Mouse (Mus musculus) forebrain, embryonic 14.5 days (tissue): ENCODE data around the gene Mmp21. TPM values are rescaled to one million over a fixed set of nuclear protein-coding genes. Genes with fewer than 3 reads are reported as not detected.
A peak's percentile ranks its signal among the peaks of the same experiment; 100 is the strongest.

Experiments used
- ATAC-seq: fragments of 200-750 bp; cut with Nextera tagmentation; 2 replicates; pipeline ENCODE4 v1.8.0; 2017; ENCODE audit warnings: mild to moderate bottlenecking, moderate library complexity
- DNase-seq: peaks from one replicate; pipeline ENCODE4 v3.0.0-alpha.2; 2015; ENCODE audit warnings: low spot score
- H3K27ac ChIP-seq: fragments of 300-500 bp; sonication (generic); 2 replicates; pipeline ENCODE4 v1.5.1; 2014; ENCODE audit warnings: low read depth, mild to moderate bottlenecking, control low read depth, low read length, moderate library complexity
- H3K27me3 ChIP-seq: fragments of 300-500 bp; sonication (generic); replicated peaks from 2 replicates; pipeline ENCODE4 v1.6.1; 2014; ENCODE audit warnings: low read length, control low read depth, mixed read lengths; ENCODE audit not compliant: control insufficient read depth, insufficient read depth
- H3K36me3 ChIP-seq: fragments of 300-500 bp; sonication (generic); 2 replicates; pipeline ENCODE4 v1.6.1; 2014; ENCODE audit warnings: low read length, control low read depth; ENCODE audit not compliant: control insufficient read depth, insufficient read depth
- H3K4me1 ChIP-seq: fragments of 300-500 bp; sonication (generic); 2 replicates; pipeline ENCODE4 v1.6.1; 2014; ENCODE audit warnings: antibody characterized with exemption, low read length, control low read depth; ENCODE audit not compliant: control insufficient read depth, insufficient read depth
- H3K4me2 ChIP-seq: fragments of 300-500 bp; sonication (generic); 2 replicates; pipeline ENCODE4 v1.6.1; 2014; ENCODE audit warnings: mild to moderate bottlenecking, control low read depth, low read length
- H3K4me3 ChIP-seq: fragments of 300-500 bp; sonication (generic); 2 replicates; pipeline ENCODE4 v1.5.1; 2014; ENCODE audit warnings: low read depth, low read length, control low read depth
- H3K9ac ChIP-seq: fragments of 300-500 bp; sonication (generic); 2 replicates; pipeline ENCODE4 v1.6.1; 2014; ENCODE audit warnings: mild to moderate bottlenecking, low read length, control low read depth, moderate library complexity
- H3K9me3 ChIP-seq: fragments of 300-500 bp; sonication (generic); replicated peaks from 2 replicates; pipeline ENCODE4 v1.6.1; 2016; ENCODE audit warnings: low read length, control low read depth, mixed read lengths; ENCODE audit not compliant: control insufficient read depth
- WGBS: fragments of 180-500 bp; shearing (Covaris S2); extraction: QIAGEN DNeasy Blood & Tissue Kit; methylation state at CpG from one replicate; pipeline ENCODE4 v1.1.7; 2014; 5-methylcytosine and 5-hydroxymethylcytosine counted together
- polyA plus RNA-seq: library from polyadenylated mRNA; unstranded; fragments of >200 nt; fragmentation: Nextera tagmentation; extraction: Ambion mirVana; gene quantifications from 2 replicates; pipeline ENCODE4 v1.2.1, GENCODE M21; 2014

Gene Mmp21
- polyA plus RNA-seq, 1 experiment from 2014 or later, result not detected

- H3K4me3 ChIP-seq, result peak overlapping the region; percentile 94
- 15% methylated on average over 13 of the region's 13 CpGs for WGBS
- no peaks in the 10 kb centered on the region for H3K27me3 ChIP-seq
- DNase-seq, result no peak
- peak overlapping the region; percentile 73 for H3K4me2 ChIP-seq
- 0 out of 2 replicates have a peak overlapping the region, but pooled peaks have one; percentile 18 for H3K27ac ChIP-seq
- H3K36me3 ChIP-seq, result peaks cover 31% of the 10 kb centered on the region
- peaks cover 3% of the 10 kb centered on the region; the same call in 1 of the 2 replicates for H3K4me1 ChIP-seq
- peak overlapping the region; percentile 91 for H3K9ac ChIP-seq
- no peaks in the 10 kb centered on the region for H3K9me3 ChIP-seq
- ATAC-seq, result no peak
These were observed 41.6 kb downstream of the Mmp21 start for GRCm38 (mm10) chr7:133638306-133638705.

- peaks cover 3% of the 10 kb centered on the region; the same call in 1 of the 2 replicates for H3K4me1 ChIP-seq
- peaks cover 25% of the 10 kb centered on the region for H3K36me3 ChIP-seq
- DNase-seq (peak; percentile 99), ATAC-seq (peak; percentile 97)
- H3K4me3 ChIP-seq, result peak within 1 kb of the TSS; percentile 94
- H3K27ac ChIP-seq, result peak within 1 kb of the TSS; percentile 86
- peak within 1 kb of the TSS; percentile 91 for H3K9ac ChIP-seq
- under 1% methylated on average over 81 of the region's 81 CpGs for WGBS
- H3K27me3 ChIP-seq, result no peaks in the 10 kb centered on the region
- H3K9me3 ChIP-seq, result no peaks in the 10 kb centered on the region
- H3K4me2 ChIP-seq, result peak within 1 kb of the TSS; percentile 73
These were observed 42.2 kb downstream of the Mmp21 start, which contains the start of gene Edrf1 for GRCm38 (mm10) chr7:133637361-133638305. Gene Edrf1 (plus strand): TSS chr7:133637543.

GRCm38 (mm10) chr7:133636738-133637352, 43.0 kb downstream of the Mmp21 start:
- peaks cover 3% of the 10 kb centered on the region; the same call in 1 of the 2 replicates for H3K4me1 ChIP-seq
- H3K9ac ChIP-seq, result peak overlapping the region; percentile 91
- ATAC-seq (peak; percentile 45), DNase-seq (peak; percentile 92)
- no peaks in the 10 kb centered on the region for H3K9me3 ChIP-seq
- H3K4me2 ChIP-seq, result peak overlapping the region; percentile 73
- H3K4me3 ChIP-seq, result peak overlapping the region; percentile 94
- peaks cover 18% of the 10 kb centered on the region for H3K36me3 ChIP-seq
- no peaks in the 10 kb centered on the region for H3K27me3 ChIP-seq
- 2% methylated on average over 21 of the region's 21 CpGs for WGBS
- peak overlapping the region; percentile 86 for H3K27ac ChIP-seq

GRCm38 (mm10) chr7:133634932-133635650, 44.8 kb downstream of the Mmp21 start:
- H3K27ac ChIP-seq, result no peak overlapping the region
- DNase-seq, result no peak
- 62% methylated on average over 10 of the region's 12 CpGs for WGBS
- H3K4me1 ChIP-seq, result peaks cover 3% of the 10 kb centered on the region; the same call in 1 of the 2 replicates
- H3K4me3 ChIP-seq, result no peak overlapping the region
- H3K9ac ChIP-seq, result no peak overlapping the region; the same call in 1 of the 2 replicates
- no peak for ATAC-seq
- H3K4me2 ChIP-seq, result no peak overlapping the region
- no peaks in the 10 kb centered on the region for H3K27me3 ChIP-seq
- H3K36me3 ChIP-seq, result peaks cover 5% of the 10 kb centered on the region; the same call in 1 of the 2 replicates
- no peaks in the 10 kb centered on the region for H3K9me3 ChIP-seq

GRCm38 (mm10) chr7:133632476-133632875, 47.4 kb downstream of the Mmp21 start:
- 24% methylated on average over 2 of the region's 2 CpGs for WGBS
- H3K4me2 ChIP-seq, result no peak overlapping the region
- DNase-seq (peak; percentile 73), ATAC-seq (no peak)
- H3K9ac ChIP-seq, result no peak overlapping the region
- no peaks in the 10 kb centered on the region for H3K4me1 ChIP-seq
- H3K9me3 ChIP-seq, result no peaks in the 10 kb centered on the region
- no peaks in the 10 kb centered on the region for H3K27me3 ChIP-seq
- no peaks in the 10 kb centered on the region for H3K36me3 ChIP-seq
- H3K27ac ChIP-seq, result no peak overlapping the region
- H3K4me3 ChIP-seq, result no peak overlapping the region

- no peak for ATAC-seq
- Histone ChIP-seq H3K36me3 (no peaks in the 10 kb centered on the region), H3K4me3 (no peak overlapping the region), H3K9me3 (no peaks in the 10 kb centered on the region), H3K4me1 (no peaks in the 10 kb centered on the region), H3K27me3 (no peaks in the 10 kb centered on the region), H3K27ac (no peak overlapping the region), H3K9ac (no peak overlapping the region), H3K4me2 (no peak overlapping the region)
- DNase-seq, result no peak
- WGBS, result 86% methylated on average over 5 of the region's 5 CpGs
These were observed 49.0 kb downstream of the Mmp21 start for GRCm38 (mm10) chr7:133630821-133631220.

GRCm38 (mm10) chr7:133627184-133627936, 52.5 kb downstream of the Mmp21 start:
- Histone ChIP-seq H3K27ac (no peak overlapping the region), H3K4me1 (no peaks in the 10 kb centered on the region), H3K4me2 (no peak overlapping the region), H3K36me3 (no peaks in the 10 kb centered on the region), H3K4me3 (no peak overlapping the region), H3K9ac (no peak overlapping the region), H3K27me3 (no peaks in the 10 kb centered on the region), H3K9me3 (no peaks in the 10 kb centered on the region)
- WGBS, result 45% methylated on average over 14 of the region's 14 CpGs
- peak; percentile 56 for DNase-seq
- ATAC-seq, result peak; percentile 26; the same call in 1 of the 2 replicates
